Mouse (Mus musculus): ENCODE results near the gene Il17d. TPM values are rescaled to one million over a fixed set of nuclear protein-coding genes. Genes with fewer than 3 reads are reported as not detected.

Il17d gene
- polyA plus RNA-seq, 1 experiment, result 1.5 TPM

DNA sequence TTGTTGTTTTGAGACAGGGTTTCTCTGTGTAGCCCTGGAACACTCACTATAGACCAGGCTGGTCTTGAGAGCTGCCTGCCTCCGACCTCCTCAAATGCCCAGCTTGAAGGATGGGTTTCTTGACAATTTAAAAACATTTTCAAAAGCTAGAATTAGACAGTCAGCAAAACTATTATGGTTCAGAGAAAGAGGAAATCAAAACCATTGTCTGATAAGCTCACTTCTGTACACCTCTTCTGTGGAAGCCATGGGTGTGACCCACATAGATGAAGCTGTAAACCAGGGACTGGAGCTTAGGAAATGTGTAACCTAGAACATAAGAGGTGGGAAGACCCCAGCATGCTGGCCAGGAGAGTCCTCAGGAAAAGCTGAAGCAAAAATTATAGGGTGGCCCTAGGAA lies 32.3 kb downstream of the Il17d start:
- TF ChIP-seq POLR2A (IDR thresholded peaks at IDR 0.05; ENCODE audit: low read depth, low read length), result no peak
- Histone ChIP-seq H3K27ac (ENCODE audit: insufficient read depth, low read depth, low read length) (no peak overlapping the region), H3K36me3 (ENCODE audit: control insufficient read depth, insufficient read depth, low read length) (no peaks in the 10 kb centered on the region), H3K4me1 (ENCODE audit: control insufficient read depth, insufficient read depth, low read length) (no peaks in the 10 kb centered on the region), H3K27me3 (replicated peaks; ENCODE audit: control insufficient read depth, insufficient read depth, low read length) (no peaks in the 10 kb centered on the region), H3K4me3 (ENCODE audit: insufficient read depth, low read depth, low read length) (no peak overlapping the region)
- WGBS, result 88% methylated on average over 1 of the region's 1 CpGs
- no peak for DNase-seq

DNA sequence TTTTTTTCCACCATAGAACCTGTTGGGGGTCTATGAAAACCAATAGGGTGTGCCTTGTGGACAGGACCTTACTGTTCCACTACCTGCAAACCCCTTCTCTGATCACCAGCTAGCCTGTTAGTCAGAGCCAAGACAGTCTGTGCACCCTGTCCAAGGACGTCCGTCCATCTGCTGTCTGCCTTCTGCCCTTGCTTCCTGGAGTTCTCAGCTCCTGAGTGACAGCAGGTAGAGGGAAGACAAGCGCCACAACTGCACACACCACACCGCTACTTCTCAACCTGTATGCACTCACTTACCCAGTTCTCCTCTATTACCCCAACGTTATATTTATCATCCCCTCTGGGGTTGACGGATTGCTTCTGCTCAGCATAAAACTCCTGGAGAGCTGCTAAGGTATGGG lies 41.0 kb downstream of the Il17d start:
- Histone ChIP-seq H3K4me1 (ENCODE audit: control insufficient read depth, insufficient read depth, low read length) (peaks cover 9% of the 10 kb centered on the region), H3K36me3 (ENCODE audit: control insufficient read depth, insufficient read depth, low read length) (no peaks in the 10 kb centered on the region), H3K4me3 (ENCODE audit: insufficient read depth, low read depth, low read length) (no peak overlapping the region), H3K27ac (ENCODE audit: insufficient read depth, low read depth, low read length) (no peak overlapping the region), H3K27me3 (replicated peaks; ENCODE audit: control insufficient read depth, insufficient read depth, low read length) (no peaks in the 10 kb centered on the region)
- TF ChIP-seq POLR2A (IDR thresholded peaks at IDR 0.05; ENCODE audit: low read depth, low read length), result no peak
- TF ChIP-seq CTCF (conservative IDR thresholded peaks at IDR 0.05; ENCODE audit: insufficient read depth, insufficient read length, low read depth, low read length), result no peak
- no peak for DNase-seq
- WGBS, result 86% methylated on average over 6 of the region's 6 CpGs

- WGBS, result 6% methylated on average over 35 of the region's 35 CpGs
- Histone ChIP-seq H3K27ac (ENCODE audit: insufficient read depth, low read depth, low read length) (peak within 1 kb of the TSS; percentile 77; the same call in 1 of the 2 replicates), H3K36me3 (ENCODE audit: control insufficient read depth, insufficient read depth, low read length) (no peaks in the 10 kb centered on the region), H3K27me3 (replicated peaks; ENCODE audit: control insufficient read depth, insufficient read depth, low read length) (no peaks in the 10 kb centered on the region), H3K4me3 (ENCODE audit: insufficient read depth, low read depth, low read length) (peak within 1 kb of the TSS; percentile 96), H3K4me1 (ENCODE audit: control insufficient read depth, insufficient read depth, low read length) (peaks cover 10% of the 10 kb centered on the region)
- TF ChIP-seq CTCF (conservative IDR thresholded peaks at IDR 0.05; ENCODE audit: insufficient read depth, insufficient read length, low read depth, low read length), result no peak
- TF ChIP-seq POLR2A (IDR thresholded peaks at IDR 0.05; ENCODE audit: low read depth, low read length), result peak; percentile 63
- DNase-seq, result peak; percentile 97
Observed at GRCm38 (mm10) chr14:57571155-57572133, 46.9 kb downstream of the Il17d start, which contains the start of gene Eef1akmt1. Gene Eef1akmt1 (minus strand): TSS chr14:57571612.

GRCm38 (mm10) chr14:57574792-57575587 lies 50.4 kb downstream of the Il17d start:
- WGBS, result 80% methylated on average over 6 of the region's 6 CpGs
- TF ChIP-seq POLR2A (IDR thresholded peaks at IDR 0.05; ENCODE audit: low read depth, low read length) (no peak), CTCF (conservative IDR thresholded peaks at IDR 0.05; ENCODE audit: insufficient read depth, insufficient read length, low read depth, low read length) (no peak)
- H3K4me1 ChIP-seq (ENCODE audit: control insufficient read depth, insufficient read depth, low read length), result peaks cover 6% of the 10 kb centered on the region
- H3K27ac ChIP-seq (ENCODE audit: insufficient read depth, low read depth, low read length), result no peak overlapping the region
- no peaks in the 10 kb centered on the region for H3K36me3 ChIP-seq (ENCODE audit: control insufficient read depth, insufficient read depth, low read length)
- H3K4me3 ChIP-seq (ENCODE audit: insufficient read depth, low read depth, low read length), result no peak overlapping the region
- no peak for DNase-seq
- no peaks in the 10 kb centered on the region for H3K27me3 ChIP-seq (replicated peaks; ENCODE audit: control insufficient read depth, insufficient read depth, low read length)

GRCm38 (mm10) chr14:57576364-57577060 lies 51.9 kb downstream of the Il17d start:
- Histone ChIP-seq H3K27me3 (replicated peaks; ENCODE audit: control insufficient read depth, insufficient read depth, low read length) (no peaks in the 10 kb centered on the region), H3K4me1 (ENCODE audit: control insufficient read depth, insufficient read depth, low read length) (no peaks in the 10 kb centered on the region), H3K27ac (ENCODE audit: insufficient read depth, low read depth, low read length) (no peak overlapping the region), H3K36me3 (ENCODE audit: control insufficient read depth, insufficient read depth, low read length) (no peaks in the 10 kb centered on the region), H3K4me3 (ENCODE audit: insufficient read depth, low read depth, low read length) (no peak overlapping the region)
- WGBS, result 83% methylated on average over 2 of the region's 2 CpGs
- TF ChIP-seq POLR2A (IDR thresholded peaks at IDR 0.05; ENCODE audit: low read depth, low read length), result no peak
- no peak for TF ChIP-seq CTCF (conservative IDR thresholded peaks at IDR 0.05; ENCODE audit: insufficient read depth, insufficient read length, low read depth, low read length)
- no peak for DNase-seq

DNA sequence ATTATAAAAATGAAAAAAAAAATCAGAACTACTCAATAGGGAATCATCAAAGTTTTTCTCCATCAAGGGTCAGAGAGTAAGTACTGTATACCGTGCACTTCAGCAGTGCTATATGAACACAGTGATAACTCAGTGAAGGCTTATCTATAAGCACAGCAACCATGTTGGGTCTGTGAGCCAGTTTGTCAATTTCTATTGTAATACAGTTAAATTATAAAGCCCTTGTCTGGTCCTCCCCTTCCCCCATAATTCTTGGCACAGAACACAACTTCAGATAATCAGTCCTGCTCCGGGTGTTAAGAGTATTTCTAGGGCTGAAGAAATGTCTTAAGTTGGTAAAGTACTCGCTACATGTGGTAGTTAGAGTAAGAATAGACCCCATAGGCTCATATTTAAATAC lies 67.3 kb downstream of the Il17d start:
- no peak for DNase-seq
- Histone ChIP-seq H3K27ac (ENCODE audit: insufficient read depth, low read depth, low read length) (no peak overlapping the region), H3K36me3 (ENCODE audit: control insufficient read depth, insufficient read depth, low read length) (no peaks in the 10 kb centered on the region; the same call in none of the 2 replicates), H3K4me3 (ENCODE audit: insufficient read depth, low read depth, low read length) (no peak overlapping the region), H3K4me1 (ENCODE audit: control insufficient read depth, insufficient read depth, low read length) (no peaks in the 10 kb centered on the region; the same call in 1 of the 2 replicates), H3K27me3 (replicated peaks; ENCODE audit: control insufficient read depth, insufficient read depth, low read length) (no peaks in the 10 kb centered on the region)
- 95% methylated on average over 3 of the region's 3 CpGs for WGBS
- no peak for TF ChIP-seq POLR2A (IDR thresholded peaks at IDR 0.05; ENCODE audit: low read depth, low read length)
- no peak for TF ChIP-seq CTCF (conservative IDR thresholded peaks at IDR 0.05; ENCODE audit: insufficient read depth, insufficient read length, low read depth, low read length)

Other genes starting within 250 kb of the Il17d start
- gene Cryl1, start 126.2 kb upstream of the Il17d start, polyA plus RNA-seq (2012; rRNA removed), result 577 and 580 TPM in 2 replicates
- gene Ift88, start 100.7 kb upstream of the Il17d start, polyA plus RNA-seq (2012; rRNA removed), result 5.9 and 6.7 TPM in 2 replicates
- gene Eef1akmt1, start 46.8 kb downstream of the Il17d start, polyA plus RNA-seq (2012; rRNA removed), result 21.7 and 24.4 TPM in 2 replicates
- gene Xpo4, start 140.7 kb downstream of the Il17d start, polyA plus RNA-seq (2012; rRNA removed), result 2.8 and 3.4 TPM in 2 replicates
- gene Gm49361, start 221.3 kb downstream of the Il17d start, polyA plus RNA-seq (2012; rRNA removed), result not detected in 2 replicates
- 31.1 and 35.9 TPM in 2 replicates for gene Lats2, start 233.6 kb downstream of the Il17d start, polyA plus RNA-seq (2012; rRNA removed)

All from kidney, adult 2 months (tissue).